Mouse (Mus musculus): ENCODE data around the gene Hadh. TPM values are rescaled to one million over a fixed set of nuclear protein-coding genes. Genes with fewer than 3 reads are reported as not detected.
A peak's percentile ranks its signal among the peaks of the same experiment; 100 is the strongest.

The Hadh gene
- total RNA-seq, 2 experiments from 2014 or later = 21.0 to 21.5 TPM

DNA sequence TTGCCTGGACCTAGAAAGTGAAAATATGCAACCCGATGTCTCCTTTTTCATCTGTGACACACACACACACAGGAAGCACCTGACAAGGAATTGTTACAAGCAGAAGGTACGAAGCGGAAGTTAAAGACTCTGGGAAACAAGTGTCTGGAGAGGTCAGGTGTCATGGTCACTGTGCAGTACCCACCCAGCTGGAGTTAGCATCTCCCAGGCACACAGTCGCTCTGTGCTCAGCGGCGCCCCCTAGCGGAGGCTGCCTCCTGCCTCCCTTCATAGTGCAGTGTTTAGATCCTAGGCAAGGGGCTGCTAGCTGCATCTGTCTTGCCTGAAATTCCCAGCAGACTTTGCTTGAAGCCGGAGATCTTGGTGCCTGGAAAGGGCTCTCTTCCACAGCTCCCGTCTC, 57.1 kb downstream of the Hadh start:
- DNase-seq = peak in 1 of 2 experiments; percentile 24

DNA sequence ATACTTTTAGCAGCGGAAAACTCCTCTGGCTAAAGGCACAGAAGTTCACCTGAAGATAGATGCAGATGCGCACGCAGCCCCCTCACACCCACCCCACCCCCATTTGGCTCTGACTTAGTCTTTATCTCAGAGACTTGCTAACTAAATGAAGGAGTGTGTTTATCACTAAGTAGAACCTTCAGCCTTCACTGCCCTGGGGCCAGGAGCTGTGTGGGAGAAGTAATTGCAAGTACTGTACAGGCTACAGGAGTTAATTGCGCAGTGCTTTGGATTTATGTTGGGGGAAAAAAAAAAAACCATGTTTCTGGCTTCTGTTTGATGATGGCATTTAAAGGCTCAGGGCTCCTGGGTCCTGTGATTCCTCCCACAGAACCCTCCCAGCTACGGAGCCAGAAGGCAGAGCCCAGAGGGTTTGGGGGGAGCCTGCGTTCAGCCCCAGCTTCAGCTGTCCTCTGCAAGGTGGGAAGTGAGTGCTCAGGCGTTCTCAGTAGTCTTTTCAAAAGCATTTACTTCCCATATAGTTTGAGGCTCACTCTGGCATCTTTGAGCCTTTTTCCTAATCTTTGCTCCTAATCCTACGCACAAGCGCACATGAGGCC, 57.7 kb downstream of the Hadh start:
- no peak for DNase-seq

DNA sequence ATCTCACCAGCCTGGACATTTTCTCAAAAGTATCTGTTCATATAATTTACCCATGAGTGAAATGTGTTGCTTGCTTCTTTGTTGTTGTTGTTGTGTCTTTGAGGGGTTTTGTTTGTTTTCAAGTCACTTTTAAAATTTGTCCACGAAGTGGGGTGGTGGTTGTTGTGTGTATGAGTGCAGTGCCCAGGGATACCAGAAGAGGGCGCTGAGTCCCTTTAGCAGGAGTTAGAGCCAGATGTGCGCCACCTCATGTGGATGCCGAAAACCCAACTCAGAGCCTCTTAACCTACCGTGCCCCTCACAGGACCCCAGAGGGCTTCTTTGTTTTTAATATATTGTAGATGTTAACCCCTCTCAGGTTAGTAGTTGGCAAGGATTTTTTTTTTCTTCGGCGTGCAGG, 59.7 kb downstream of the Hadh start:
- DNase-seq = no peak

- no peak for DNase-seq
Observed at GRCm38 (mm10) chr3:131208265-131208891, 63.5 kb downstream of the Hadh start.

DNA sequence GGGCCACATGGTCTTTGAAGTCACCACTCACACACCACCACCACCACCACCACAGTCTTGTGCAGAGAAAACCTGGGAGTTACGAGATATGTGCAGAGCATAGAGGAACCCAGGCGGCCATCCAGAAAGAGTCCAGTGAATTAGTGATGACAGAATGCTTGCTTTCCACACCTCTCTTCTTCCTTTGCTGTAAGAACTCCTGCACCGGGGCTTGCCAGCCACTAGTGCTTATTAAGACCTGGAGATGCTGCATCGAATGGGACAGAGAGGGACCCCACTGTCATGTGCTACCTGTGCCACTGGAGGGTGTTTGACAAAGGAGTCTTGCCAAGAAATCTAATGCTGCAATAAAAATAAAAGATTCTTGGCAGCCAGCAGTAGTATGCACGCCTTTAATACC, 64.1 kb downstream of the Hadh start:
- DNase-seq = no peak

GRCm38 (mm10) chr3:131202311-131202710, 69.6 kb downstream of the Hadh start:
- no peak for DNase-seq

- DNase-seq = no peak
Observed at GRCm38 (mm10) chr3:131199590-131200288, 72.2 kb downstream of the Hadh start.

- DNase-seq = no peak
Observed at GRCm38 (mm10) chr3:131198991-131199390, 72.9 kb downstream of the Hadh start.

DNA sequence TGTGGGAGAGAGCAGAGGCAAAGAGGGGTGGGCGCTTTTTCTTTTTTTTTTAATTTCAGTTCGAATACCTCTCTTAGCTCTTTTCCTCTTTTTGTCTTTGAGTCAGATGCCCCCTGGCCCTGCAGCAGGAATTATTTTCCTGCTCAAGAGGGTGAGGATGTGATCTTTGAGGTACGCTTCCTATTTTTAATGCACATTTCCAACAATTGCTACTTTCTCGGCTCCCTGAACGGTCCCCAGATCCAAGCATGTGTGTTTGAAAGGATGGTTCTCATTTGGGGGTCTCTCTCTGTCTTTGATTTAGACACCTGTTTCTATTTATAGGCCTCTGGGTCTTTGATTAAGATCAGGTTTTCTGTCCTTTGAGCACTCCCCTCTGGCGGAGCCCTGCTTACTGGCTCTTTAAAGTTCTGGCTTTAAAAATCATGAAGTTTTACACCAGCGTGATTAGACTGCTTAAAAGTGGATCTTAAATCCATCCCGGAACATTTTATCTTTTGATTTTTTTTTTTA, 75.3 kb downstream of the Hadh start:
- no peak for DNase-seq

DNA sequence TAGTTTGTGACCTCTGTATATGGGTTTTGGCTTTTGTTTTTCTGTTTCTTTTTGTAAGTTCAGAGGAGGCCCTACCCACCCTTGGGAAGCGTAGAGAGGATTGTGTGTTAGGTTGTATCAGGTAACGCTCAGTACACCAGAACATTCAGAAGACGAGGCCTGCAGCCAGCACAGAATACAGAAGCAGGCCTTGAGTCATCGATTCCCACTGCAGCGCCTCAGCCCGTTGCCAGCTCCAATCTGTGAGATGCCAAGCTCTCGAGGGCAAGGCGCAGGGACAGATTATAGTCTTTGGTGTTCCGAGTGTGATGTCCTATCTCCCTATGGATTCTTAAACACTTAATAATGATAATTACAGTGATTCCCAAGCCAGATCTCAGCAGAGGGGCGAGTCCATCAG, 75.9 kb downstream of the Hadh start:
- DNase-seq = no peak

GRCm38 (mm10) chr3:131191454-131191853, 80.4 kb downstream of the Hadh start:
- DNase-seq = no peak

DNA sequence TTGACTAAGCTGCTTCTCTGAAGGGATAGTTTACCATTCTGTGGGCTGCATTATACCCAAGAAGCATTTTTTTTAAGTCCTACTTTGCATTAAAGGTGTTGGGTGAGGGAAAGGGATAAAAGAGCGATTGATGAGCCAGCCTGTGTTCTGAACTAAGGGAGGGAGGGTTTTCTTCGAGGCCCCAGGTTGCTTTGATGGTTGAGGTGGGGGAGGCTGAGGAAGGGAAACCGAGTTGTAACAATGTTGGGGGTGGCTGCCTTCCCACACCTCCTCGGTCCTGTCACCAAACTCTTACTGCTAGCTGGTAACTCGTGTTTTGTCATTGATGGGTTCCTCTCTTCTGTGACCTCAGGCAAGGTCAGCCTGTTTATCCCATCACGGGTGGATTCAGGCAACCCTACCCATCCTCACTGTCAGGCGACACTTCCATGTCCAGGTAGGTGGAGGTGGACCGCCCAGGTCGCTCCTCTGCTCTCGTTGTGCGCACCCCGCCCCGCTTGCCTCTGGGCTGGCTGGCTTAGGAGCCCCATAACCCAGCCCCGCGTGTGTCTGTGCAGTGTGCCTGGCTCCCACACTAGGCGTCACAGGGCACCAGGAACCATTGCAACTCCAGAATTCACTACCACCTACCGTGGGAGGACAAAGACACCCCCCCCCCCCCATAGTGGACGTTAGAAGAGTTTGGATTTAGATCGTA, 81.1 kb downstream of the Hadh start:
- DNase-seq = no peak

GRCm38 (mm10) chr3:131190239-131190638, 81.7 kb downstream of the Hadh start:
- no peak for DNase-seq

DNA sequence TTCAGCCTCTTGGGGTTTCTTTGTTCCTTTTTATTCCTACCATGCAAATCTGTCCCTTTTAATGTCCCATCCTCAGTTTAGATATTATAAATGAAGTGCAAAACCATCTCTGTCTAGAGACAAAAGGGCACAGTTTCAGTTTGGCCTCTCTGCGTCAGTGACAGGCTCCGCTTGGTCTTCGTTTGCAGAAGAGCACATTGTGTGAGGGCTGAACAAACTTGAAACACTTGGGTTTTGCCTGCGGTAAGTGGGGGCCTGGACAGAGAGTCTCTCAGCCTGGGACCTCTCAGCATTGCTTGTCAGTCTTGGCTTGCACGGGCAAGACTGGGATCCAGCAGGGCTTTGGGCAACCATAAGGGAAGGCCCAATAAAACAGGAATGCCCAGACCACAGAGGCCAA, 85.7 kb downstream of the Hadh start:
- no peak for DNase-seq

Other genes starting within 250 kb of the Hadh start
- gene Lef1, start 161.6 kb downstream of the Hadh start, total RNA-seq (2021) = 1 to 10 TPM; 5.5 to 6.7 TPM
- gene Cyp2u1, start 31.1 kb upstream of the Hadh start, total RNA-seq (2021) = 10 to 100 TPM; 15.6 to 15.7 TPM
- 1 to 10 TPM; 2.1 to 3.5 TPM for gene Sgms2, start 219.3 kb upstream of the Hadh start, total RNA-seq (2021)

Measured in layer of hippocampus, postnatal 36 days (tissue).